Mouse (Mus musculus): ENCODE data around the gene Nagpa.
A peak's percentile ranks its signal among the peaks of the same experiment; 100 is the strongest.

Nagpa gene

GRCm38 (mm10) chr16:5202681-5203080, 1.1 kb downstream of the Nagpa start:
- DNase-seq (ENCODE audit: low read depth in 2 of 2, low spot score in 2 of 2) = peak in 1 of 2 experiments; percentile 24

GRCm38 (mm10) chr16:5195080-5195479, 8.7 kb downstream of the Nagpa start:
- peak; percentile 23 to 25 for DNase-seq (ENCODE audit: low read depth in 2 of 2, low spot score in 2 of 2)

GRCm38 (mm10) chr16:5186234-5186633, 17.6 kb downstream of the Nagpa start:
- no peak for DNase-seq (ENCODE audit: low read depth in 2 of 2, low spot score in 2 of 2)

GRCm38 (mm10) chr16:5185691-5186090, 18.1 kb downstream of the Nagpa start:
- DNase-seq (ENCODE audit: low read depth in 2 of 2, low spot score in 2 of 2) = no peak

GRCm38 (mm10) chr16:5184956-5185355, 18.9 kb downstream of the Nagpa start:
- DNase-seq (ENCODE audit: low read depth in 2 of 2, low spot score in 2 of 2) = no peak

GRCm38 (mm10) chr16:5184101-5184500, 19.7 kb downstream of the Nagpa start:
- no peak for DNase-seq (ENCODE audit: low read depth in 2 of 2, low spot score in 2 of 2)

- DNase-seq (ENCODE audit: low read depth in 2 of 2, low spot score in 2 of 2) = no peak
Observed at GRCm38 (mm10) chr16:5183310-5183975, 20.4 kb downstream of the Nagpa start.

GRCm38 (mm10) chr16:5172636-5173035, 31.2 kb downstream of the Nagpa start:
- DNase-seq (ENCODE audit: low read depth in 2 of 2, low spot score in 2 of 2) = no peak

- DNase-seq (ENCODE audit: low read depth in 2 of 2, low spot score in 2 of 2) = no peak
Observed at GRCm38 (mm10) chr16:5168829-5169228, 35.0 kb downstream of the Nagpa start.

- DNase-seq (ENCODE audit: low read depth in 2 of 2, low spot score in 2 of 2) = no peak
Observed at GRCm38 (mm10) chr16:5168038-5168437, 35.8 kb downstream of the Nagpa start.

- DNase-seq (ENCODE audit: low read depth in 2 of 2, low spot score in 2 of 2) = no peak
Observed at GRCm38 (mm10) chr16:5164327-5164726, 39.5 kb downstream of the Nagpa start.

- DNase-seq (ENCODE audit: low read depth in 2 of 2, low spot score in 2 of 2) = no peak
Observed at GRCm38 (mm10) chr16:5159248-5159647, 44.6 kb downstream of the Nagpa start.

GRCm38 (mm10) chr16:5157113-5157512, 46.7 kb downstream of the Nagpa start:
- DNase-seq (ENCODE audit: low read depth in 2 of 2, low spot score in 2 of 2) = no peak

- DNase-seq (ENCODE audit: low read depth in 2 of 2, low spot score in 2 of 2) = no peak
Observed at GRCm38 (mm10) chr16:5156495-5156894, 47.3 kb downstream of the Nagpa start.

GRCm38 (mm10) chr16:5155014-5155413, 48.8 kb downstream of the Nagpa start:
- DNase-seq (ENCODE audit: low read depth in 2 of 2, low spot score in 2 of 2) = no peak

- no peak for DNase-seq (ENCODE audit: low read depth in 2 of 2, low spot score in 2 of 2)
Observed at GRCm38 (mm10) chr16:5153299-5154026, 50.3 kb downstream of the Nagpa start.

- no peak for DNase-seq (ENCODE audit: low read depth in 2 of 2, low spot score in 2 of 2)
Observed at GRCm38 (mm10) chr16:5150544-5150943, 53.3 kb downstream of the Nagpa start.

GRCm38 (mm10) chr16:5147037-5147385, 56.8 kb downstream of the Nagpa start, which contains the start of gene Sec14l5:
Gene Sec14l5 (plus strand): TSS chr16:5147109.
- no peak for DNase-seq (ENCODE audit: low read depth in 2 of 2, low spot score in 2 of 2)

GRCm38 (mm10) chr16:5146367-5147036, 57.3 kb downstream of the Nagpa start:
- DNase-seq (ENCODE audit: low read depth in 2 of 2, low spot score in 2 of 2) = no peak

- DNase-seq (ENCODE audit: low read depth in 2 of 2, low spot score in 2 of 2) = peak; percentile 25 to 63
Observed at GRCm38 (mm10) chr16:5145570-5145969, 58.2 kb downstream of the Nagpa start.

All from CD8-positive naive resting alpha-beta T cell, adult 2 months (primary cell).